Mouse (Mus musculus) gastrocnemius, adult 18-20 months (tissue): ENCODE measurements around the gene Tnk2. TPM values are rescaled to one million over a fixed set of nuclear protein-coding genes. Genes with fewer than 3 reads are reported as not detected.

Experiments
- DNase-seq: peaks from one replicate; pipeline ENCODE4 v3.0.0; 2021; ENCODE audit warnings: low spot score
- total RNA-seq, 2 experiments: library from RNA; stranded (reverse); gene quantifications; 2 replicates each; pipeline ENCODE4 v1.2.3; 2021

Tnk2 gene
- total RNA-seq, 2 experiments from 2014 or later = 44.9 to 46.5 TPM

GRCm38 (mm10) chr16:32709116-32709515, 65.4 kb downstream of the Tnk2 start:
- DNase-seq = no peak

GRCm38 (mm10) chr16:32710426-32711070, 66.9 kb downstream of the Tnk2 start:
- DNase-seq = no peak

GRCm38 (mm10) chr16:32712202-32712601, 68.5 kb downstream of the Tnk2 start:
- DNase-seq = no peak

- DNase-seq = peak; percentile 50
Observed at GRCm38 (mm10) chr16:32713556-32713955, 69.9 kb downstream of the Tnk2 start.

- DNase-seq = no peak
Observed at GRCm38 (mm10) chr16:32715364-32715763, 71.7 kb downstream of the Tnk2 start.

- no peak for DNase-seq
Observed at GRCm38 (mm10) chr16:32723163-32723562, 79.5 kb downstream of the Tnk2 start.

- DNase-seq = no peak
Observed at GRCm38 (mm10) chr16:32723767-32724166, 80.1 kb downstream of the Tnk2 start.

- DNase-seq = no peak
Observed at GRCm38 (mm10) chr16:32724259-32724658, 80.6 kb downstream of the Tnk2 start.

- no peak for DNase-seq
Observed at GRCm38 (mm10) chr16:32726501-32726900, 82.8 kb downstream of the Tnk2 start.

GRCm38 (mm10) chr16:32728240-32728639, 84.6 kb downstream of the Tnk2 start:
- no peak for DNase-seq

- no peak for DNase-seq
Observed at GRCm38 (mm10) chr16:32728730-32729129, 85.1 kb downstream of the Tnk2 start.

Other genes starting within 250 kb of the Tnk2 start
- gene Tm4sf19, start 243.4 kb upstream of the Tnk2 start, total RNA-seq = not detected
- gene Tctex1d2, start 224.2 kb upstream of the Tnk2 start, total RNA-seq = 1 to 10 TPM; 5.2 to 5.5 TPM
- gene Pcyt1a, start 213.0 kb upstream of the Tnk2 start, total RNA-seq = 100 to 1,000 TPM; 124 to 125 TPM
- gene Slc51a, start 156.0 kb upstream of the Tnk2 start, total RNA-seq = not detected
- gene Zdhhc19, start 147.6 kb upstream of the Tnk2 start, total RNA-seq = not detected
- gene Tfrc, start 35.0 kb upstream of the Tnk2 start, total RNA-seq = 10 to 100 TPM; 51.9 to 58.7 TPM
- gene Muc4, start 92.0 kb downstream of the Tnk2 start, total RNA-seq = under 1 TPM; 0.02 to 0.41 TPM
- gene Muc20, start 153.6 kb downstream of the Tnk2 start, total RNA-seq = under 1 TPM; 0.32 to 0.40 TPM
- gene Smbd1, start 166.6 kb downstream of the Tnk2 start, total RNA-seq = not detected
- 10 to 100 TPM; 85.6 to 97.9 TPM for gene Fyttd1, start 233.6 kb downstream of the Tnk2 start, total RNA-seq
- gene Rubcn, start 233.9 kb downstream of the Tnk2 start, total RNA-seq = 10 to 100 TPM; 22.5 to 24.8 TPM